Mouse (Mus musculus): Measurements from ENCODE around the gene Rapgef5. TPM values are rescaled to one million over a fixed set of nuclear protein-coding genes. Genes with fewer than 3 reads are reported as not detected.
A peak's percentile ranks its signal among the peaks of the same experiment; 100 is the strongest.

Rapgef5 gene
- polyA plus RNA-seq, 2 experiments: 5.6 to 8.6 TPM

GRCm38 (mm10) chr12:117686732-117687131 lies 170.5 kb downstream of the Rapgef5 start:
- Histone ChIP-seq H3K4me3 (replicated peaks; ENCODE audit: low read length) (no peak overlapping the region), H3K4me1 (ENCODE audit: control insufficient read depth, insufficient read depth, low read length) (peaks cover 11% of the 10 kb centered on the region), H3K27ac (replicated peaks; ENCODE audit: low read depth, low read length) (no peak overlapping the region), H3K27me3 (ENCODE audit: control insufficient read depth, insufficient read depth, low read length) (peaks cover 3% of the 10 kb centered on the region; the same call in 1 of the 2 replicates), H3K36me3 (ENCODE audit: control insufficient read depth, insufficient read depth, low read length) (no peaks in the 10 kb centered on the region), H3K9ac (ENCODE audit: low read depth, low read length, severe bottlenecking) (no peak overlapping the region), H3K9me3 (ENCODE audit: control insufficient read depth, low read length) (no peaks in the 10 kb centered on the region), H3K4me2 (replicated peaks; ENCODE audit: low read depth, low read length, severe bottlenecking) (no peak overlapping the region)
- TF ChIP-seq POLR2A (IDR thresholded peaks at IDR 0.05; ENCODE audit: borderline replicate concordance, extremely low read depth, insufficient read depth, insufficient read length): no peak
- WGBS: 74% methylated on average over 3 of the region's 3 CpGs
- DNase-seq (ENCODE audit: low spot score) (no peak), ATAC-seq (ENCODE audit: low FRiP score, low read depth) (no peak)

GRCm38 (mm10) chr12:117688655-117689548 lies 172.6 kb downstream of the Rapgef5 start:
- no peaks in the 10 kb centered on the region for H3K36me3 ChIP-seq (ENCODE audit: control insufficient read depth, insufficient read depth, low read length)
- H3K4me3 ChIP-seq (replicated peaks; ENCODE audit: low read length): peak overlapping the region; percentile 39
- no peak for TF ChIP-seq POLR2A (IDR thresholded peaks at IDR 0.05; ENCODE audit: borderline replicate concordance, extremely low read depth, insufficient read depth, insufficient read length)
- no peaks in the 10 kb centered on the region for H3K9me3 ChIP-seq (ENCODE audit: control insufficient read depth, low read length)
- ATAC-seq (ENCODE audit: low FRiP score, low read depth): peak; percentile 84
- H3K4me1 ChIP-seq (ENCODE audit: control insufficient read depth, insufficient read depth, low read length): peaks cover 11% of the 10 kb centered on the region
- H3K27ac ChIP-seq (replicated peaks; ENCODE audit: low read depth, low read length): no peak overlapping the region
- peak; percentile 64 for DNase-seq (ENCODE audit: low spot score)
- peak overlapping the region; percentile 49 for H3K9ac ChIP-seq (ENCODE audit: low read depth, low read length, severe bottlenecking)
- peak overlapping the region; percentile 77 for H3K4me2 ChIP-seq (replicated peaks; ENCODE audit: low read depth, low read length, severe bottlenecking)
- WGBS: 6% methylated on average over 32 of the region's 32 CpGs
- H3K27me3 ChIP-seq (ENCODE audit: control insufficient read depth, insufficient read depth, low read length): peaks cover 3% of the 10 kb centered on the region; the same call in 1 of the 2 replicates

GRCm38 (mm10) chr12:117691336-117691735 lies 175.1 kb downstream of the Rapgef5 start:
- 73% methylated on average over 5 of the region's 5 CpGs for WGBS
- no peak for TF ChIP-seq POLR2A (IDR thresholded peaks at IDR 0.05; ENCODE audit: borderline replicate concordance, extremely low read depth, insufficient read depth, insufficient read length)
- Histone ChIP-seq H3K4me1 (ENCODE audit: control insufficient read depth, insufficient read depth, low read length) (peaks cover 8% of the 10 kb centered on the region), H3K9ac (ENCODE audit: low read depth, low read length, severe bottlenecking) (no peak overlapping the region), H3K27me3 (ENCODE audit: control insufficient read depth, insufficient read depth, low read length) (no peaks in the 10 kb centered on the region), H3K9me3 (ENCODE audit: control insufficient read depth, low read length) (no peaks in the 10 kb centered on the region), H3K4me2 (replicated peaks; ENCODE audit: low read depth, low read length, severe bottlenecking) (no peak overlapping the region), H3K4me3 (replicated peaks; ENCODE audit: low read length) (no peak overlapping the region), H3K27ac (replicated peaks; ENCODE audit: low read depth, low read length) (no peak overlapping the region), H3K36me3 (ENCODE audit: control insufficient read depth, insufficient read depth, low read length) (no peaks in the 10 kb centered on the region)
- no peak for ATAC-seq (ENCODE audit: low FRiP score, low read depth)
- no peak for DNase-seq (ENCODE audit: low spot score)

GRCm38 (mm10) chr12:117692775-117693174 lies 176.5 kb downstream of the Rapgef5 start:
- Histone ChIP-seq H3K4me2 (replicated peaks; ENCODE audit: low read depth, low read length, severe bottlenecking) (no peak overlapping the region), H3K36me3 (ENCODE audit: control insufficient read depth, insufficient read depth, low read length) (no peaks in the 10 kb centered on the region), H3K27me3 (ENCODE audit: control insufficient read depth, insufficient read depth, low read length) (no peaks in the 10 kb centered on the region), H3K9me3 (ENCODE audit: control insufficient read depth, low read length) (no peaks in the 10 kb centered on the region), H3K27ac (replicated peaks; ENCODE audit: low read depth, low read length) (no peak overlapping the region), H3K9ac (ENCODE audit: low read depth, low read length, severe bottlenecking) (no peak overlapping the region), H3K4me3 (replicated peaks; ENCODE audit: low read length) (no peak overlapping the region), H3K4me1 (ENCODE audit: control insufficient read depth, insufficient read depth, low read length) (peaks cover 8% of the 10 kb centered on the region)
- TF ChIP-seq POLR2A (IDR thresholded peaks at IDR 0.05; ENCODE audit: borderline replicate concordance, extremely low read depth, insufficient read depth, insufficient read length): no peak
- WGBS: 42% methylated on average over 1 of the region's 1 CpGs
- ATAC-seq (ENCODE audit: low FRiP score, low read depth) (no peak), DNase-seq (ENCODE audit: low spot score) (no peak)

- ATAC-seq (ENCODE audit: low FRiP score, low read depth) (no peak), DNase-seq (ENCODE audit: low spot score) (no peak)
- H3K27me3 ChIP-seq (ENCODE audit: control insufficient read depth, insufficient read depth, low read length): no peaks in the 10 kb centered on the region
- H3K36me3 ChIP-seq (ENCODE audit: control insufficient read depth, insufficient read depth, low read length): no peaks in the 10 kb centered on the region
- no peak overlapping the region for H3K27ac ChIP-seq (replicated peaks; ENCODE audit: low read depth, low read length)
- TF ChIP-seq POLR2A (IDR thresholded peaks at IDR 0.05; ENCODE audit: borderline replicate concordance, extremely low read depth, insufficient read depth, insufficient read length): no peak
- no peaks in the 10 kb centered on the region for H3K9me3 ChIP-seq (ENCODE audit: control insufficient read depth, low read length)
- 80% methylated on average over 3 of the region's 3 CpGs for whole genome bisulfite sequencing
- H3K4me2 ChIP-seq (replicated peaks; ENCODE audit: low read depth, low read length, severe bottlenecking): no peak overlapping the region
- H3K9ac ChIP-seq (ENCODE audit: low read depth, low read length, severe bottlenecking): no peak overlapping the region
- H3K4me3 ChIP-seq (replicated peaks; ENCODE audit: low read length): no peak overlapping the region
- no peaks in the 10 kb centered on the region for H3K4me1 ChIP-seq (ENCODE audit: control insufficient read depth, insufficient read depth, low read length)
Observed at GRCm38 (mm10) chr12:117699950-117700665, 183.8 kb downstream of the Rapgef5 start.

All from limb, embryonic 14.5 days (tissue).